Comparison of ENCODE assay signal across 13 mouse cellular contexts in the genomic region with DNA sequence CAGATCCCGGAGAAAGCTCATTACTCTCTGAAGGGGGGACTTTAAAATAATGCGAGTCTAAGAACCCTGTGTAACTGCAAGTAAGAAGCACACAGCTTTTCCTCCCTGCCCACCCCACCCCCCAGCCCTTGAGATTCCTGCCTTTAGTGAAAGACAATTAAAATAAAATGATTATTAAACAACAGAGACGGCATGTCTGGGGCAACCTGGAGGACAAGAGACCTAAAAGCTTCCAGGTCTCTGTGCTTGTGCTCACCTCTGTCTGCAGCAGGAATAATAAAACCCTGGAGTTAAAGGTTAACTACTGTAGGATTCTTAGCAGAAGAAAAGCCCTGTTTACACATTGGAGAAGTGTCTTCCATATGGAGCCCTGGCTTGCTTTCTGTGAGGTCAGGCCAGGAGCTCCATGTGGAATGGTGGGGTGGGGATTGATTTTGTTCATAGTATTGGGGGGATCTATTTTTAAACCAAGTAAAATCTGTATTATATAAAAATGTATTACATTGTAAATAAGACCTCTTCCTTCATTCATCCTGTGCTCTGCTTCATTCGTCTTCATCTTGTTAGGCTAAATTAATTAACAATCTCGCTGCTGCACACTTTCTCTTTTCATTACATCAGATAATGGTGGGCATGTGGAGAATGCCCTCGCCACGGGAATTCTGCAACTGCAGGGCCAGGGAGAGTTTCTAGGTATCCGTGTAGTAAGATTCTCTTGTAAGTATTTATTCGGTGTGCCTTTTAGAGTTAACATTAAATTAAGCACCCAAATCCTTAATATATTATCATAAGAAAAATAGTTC.
DNase-seq lines count a peak whose midpoint lies in the region; ATAC-seq and TF ChIP-seq lines count a peak whose summit lies in the region.
"Had no signal": no experiment of that assay in that cellular context is flagged by ENCODE, and none has a peak within 500 bp of the region (broad histone marks: within the 10 kb centered on the region; RNA-seq: fewer than 3 reads in every experiment).

No protein-coding gene starts in this region.

- intact Hi-C loops in heart, postnatal 25 days (cut with DNase I) = no loop called here

- TF ChIP-seq EP300 in ES-Bruce4 (IDR thresholded peaks at IDR 0.05; ENCODE audit: insufficient read depth, low read depth, low read length) = no peak

- H3K36me3 ChIP-seq in heart, embryonic 13.5 days = no peaks in the 10 kb centered on the region
- H3K36me3 ChIP-seq in ES-Bruce4 (ENCODE audit: control insufficient read depth, insufficient read depth, low read length, poor library complexity, severe bottlenecking) = no peaks in the 10 kb centered on the region
- H3K36me3 ChIP-seq in hindbrain, embryonic 14.5 days (replicated peaks; ENCODE audit: control insufficient read depth, insufficient read depth) = no peaks in the 10 kb centered on the region
- no peaks in the 10 kb centered on the region for H3K36me3 ChIP-seq in limb, embryonic 11.5 days (ENCODE audit: control insufficient read depth, insufficient read depth, low read length)
- H3K36me3 ChIP-seq: limb, embryonic 13.5 days had no signal

- H3K27ac ChIP-seq in heart, embryonic 13.5 days (replicated peaks) = peak overlapping the region; percentile 46
- H3K27ac ChIP-seq in ES-Bruce4 (ENCODE audit: insufficient read depth, low read length) = peak overlapping the region; percentile 86
- H3K27ac ChIP-seq in hindbrain, embryonic 14.5 days = 0 out of 2 replicates have a peak overlapping the region, but pooled peaks have one; percentile 0
- H3K27ac ChIP-seq in limb, embryonic 11.5 days (replicated peaks; ENCODE audit: low read depth, low read length) = peak overlapping the region; percentile 25; the same call in 1 of the 2 replicates
- H3K27ac ChIP-seq: limb, embryonic 13.5 days had no signal

- no peak for TF ChIP-seq POLR2A in ES-Bruce4 (IDR thresholded peaks at IDR 0.05; ENCODE audit: insufficient read depth, low read length)

- H3K4me3 ChIP-seq in heart, embryonic 13.5 days = no peak overlapping the region
- H3K4me3 ChIP-seq in ES-Bruce4 (ENCODE audit: low read depth, low read length) = no peak overlapping the region
- no peak overlapping the region for H3K4me3 ChIP-seq in hindbrain, embryonic 14.5 days (replicated peaks; ENCODE audit: low read length)
- no peak overlapping the region for H3K4me3 ChIP-seq in limb, embryonic 11.5 days (ENCODE audit: low read depth, low read length)
- H3K4me3 ChIP-seq: erythroblast, embryonic 14.5 days; limb, embryonic 13.5 days; myocyte had no signal

- peaks cover 35% of the 10 kb centered on the region for H3K4me1 ChIP-seq in heart, embryonic 13.5 days
- H3K4me1 ChIP-seq in ES-Bruce4 (ENCODE audit: control insufficient read depth, insufficient read depth, low read length) = peaks cover 7% of the 10 kb centered on the region
- H3K4me1 ChIP-seq in hindbrain, embryonic 14.5 days (replicated peaks; ENCODE audit: control insufficient read depth, insufficient read depth, low read length) = peaks cover 19% of the 10 kb centered on the region
- H3K4me1 ChIP-seq in limb, embryonic 11.5 days (ENCODE audit: control insufficient read depth, insufficient read depth, low read length) = peaks cover 8% of the 10 kb centered on the region

- ATAC-seq in heart, embryonic 13.5 days (ENCODE audit: extremely low read depth, insufficient number of reproducible peaks, low FRiP score, low TSS enrichment) = no peak
- no peak for ATAC-seq in hindbrain, embryonic 14.5 days (ENCODE audit: low FRiP score)
- no peak for ATAC-seq in limb, embryonic 11.5 days (ENCODE audit: insufficient number of reproducible peaks, low FRiP score, low TSS enrichment, low read depth)
- no peak for ATAC-seq in monocyte, adult 5-6 weeks (replicated peaks; ENCODE audit: insufficient number of reproducible peaks, low FRiP score, low TSS enrichment, poor library complexity, severe bottlenecking)

- no peaks in the 10 kb centered on the region for H3K27me3 ChIP-seq in heart, embryonic 13.5 days (replicated peaks)
- H3K27me3 ChIP-seq in ES-Bruce4 (ENCODE audit: control insufficient read depth, insufficient read depth, low read length, poor library complexity, severe bottlenecking) = no peaks in the 10 kb centered on the region
- 0 out of 2 replicates have a peak, but pooled peaks cover 2% of the 10 kb centered on the region for H3K27me3 ChIP-seq in hindbrain, embryonic 14.5 days (ENCODE audit: control insufficient read depth, insufficient read depth, low read length)
- H3K27me3 ChIP-seq in limb, embryonic 11.5 days (ENCODE audit: control insufficient read depth, insufficient read depth, low read length) = no peaks in the 10 kb centered on the region
- H3K27me3 ChIP-seq: limb, embryonic 13.5 days had no signal

- H3K9ac ChIP-seq in heart, embryonic 13.5 days = no peak overlapping the region
- peak overlapping the region; percentile 31; the same call in 1 of the 2 replicates for H3K9ac ChIP-seq in ES-Bruce4 (ENCODE audit: low read depth, poor library complexity, severe bottlenecking)
- H3K9ac ChIP-seq in hindbrain, embryonic 14.5 days = no peak overlapping the region
- no peak overlapping the region for H3K9ac ChIP-seq in limb, embryonic 11.5 days (ENCODE audit: low read length)
- H3K9ac ChIP-seq: limb, embryonic 13.5 days had no signal

- H3K9me3 ChIP-seq in heart, embryonic 13.5 days = no peaks in the 10 kb centered on the region
- no peaks in the 10 kb centered on the region for H3K9me3 ChIP-seq in ES-Bruce4 (replicated peaks; ENCODE audit: control insufficient read depth, insufficient read depth, low read length, poor library complexity, severe bottlenecking)
- no peaks in the 10 kb centered on the region for H3K9me3 ChIP-seq in hindbrain, embryonic 14.5 days (ENCODE audit: control insufficient read depth, low read length)
- no peaks in the 10 kb centered on the region for H3K9me3 ChIP-seq in limb, embryonic 11.5 days (ENCODE audit: control insufficient read depth, low read length)
- H3K9me3 ChIP-seq: limb, embryonic 13.5 days had no signal

- WGBS in heart, embryonic 13.5 days = 36% methylated on average over 9 of the region's 9 CpGs
- WGBS in hindbrain, embryonic 14.5 days = 15% methylated on average over 9 of the region's 9 CpGs
- WGBS in limb, embryonic 11.5 days = 32% methylated on average over 9 of the region's 9 CpGs

- H3K4me2 ChIP-seq in heart, embryonic 13.5 days = peak overlapping the region; percentile 29
- 0 out of 2 replicates have a peak overlapping the region, but pooled peaks have one; percentile 6 for H3K4me2 ChIP-seq in hindbrain, embryonic 14.5 days (replicated peaks)
- no peak overlapping the region for H3K4me2 ChIP-seq in limb, embryonic 11.5 days (ENCODE audit: low read depth, severe bottlenecking)
- H3K4me2 ChIP-seq: limb, embryonic 13.5 days had no signal

- no peak for DNase-seq in heart, postnatal 25 days (ENCODE audit: low spot score)
- no peak for DNase-seq in hindbrain, embryonic 14.5 days (ENCODE audit: low spot score)
- no peak for DNase-seq in limb, embryonic 11.5 days (ENCODE audit: low spot score)
- DNase-seq in urinary bladder, adult 2 months (ENCODE audit: low spot score) = no peak
- DNase-seq in layer of hippocampus, adult 9-11 months = no peak
- DNase-seq: cerebellum, adult 11 months; heart, postnatal 36 days had no signal

- no peak for TF ChIP-seq CTCF in ES-Bruce4 (IDR thresholded peaks at IDR 0.05; ENCODE audit: low read depth, low read length)

Comparison
In these comparisons a context has a peak if more than half of its experiments do, and no peak if none do; other contexts are left out.
1. H3K27ac ChIP-seq: peak in every context shown above with its lines; median percentile 86 in ES-Bruce4; 46 in heart, embryonic 13.5 days; 25 in limb, embryonic 11.5 days; 0 in hindbrain, embryonic 14.5 days.